Mouse (Mus musculus): ENCODE data around the gene Sppl2a. TPM values are rescaled to one million over a fixed set of nuclear protein-coding genes. Genes with fewer than 3 reads are reported as not detected.

The Sppl2a gene
- polyA plus RNA-seq, 1 experiment: 24.9 TPM

DNA sequence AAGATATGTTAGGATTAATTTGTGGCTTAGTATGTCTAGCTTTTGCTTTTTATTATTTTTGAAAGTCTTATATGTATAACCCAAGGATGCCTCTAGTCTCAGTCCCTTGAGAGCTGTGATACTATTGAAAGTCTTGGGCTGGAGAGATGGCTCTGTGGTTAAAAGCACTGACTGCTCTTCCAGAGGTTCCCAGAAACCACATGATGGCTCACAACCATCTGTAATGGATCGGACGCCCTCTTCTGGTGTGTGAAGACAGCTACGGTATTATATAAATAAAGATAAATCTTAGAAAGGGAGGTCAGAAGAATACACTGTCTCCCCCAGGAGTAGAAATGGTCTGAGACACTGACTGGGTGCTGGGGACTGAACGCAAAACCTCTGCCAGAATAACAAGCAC lies 88.3 kb downstream of the Sppl2a start:
- TF ChIP-seq CTCF (conservative IDR thresholded peaks at IDR 0.05; ENCODE audit: insufficient read depth, insufficient read length, low read depth, low read length) (no peak), POLR2A (IDR thresholded peaks at IDR 0.05; ENCODE audit: low read depth, low read length) (no peak)
- Histone ChIP-seq H3K36me3 (ENCODE audit: control insufficient read depth, insufficient read depth, low read length) (peaks cover 10% of the 10 kb centered on the region; the same call in 1 of the 2 replicates), H3K4me1 (ENCODE audit: control insufficient read depth, insufficient read depth, low read length) (no peaks in the 10 kb centered on the region), H3K4me3 (ENCODE audit: insufficient read depth, low read depth, low read length) (no peak overlapping the region), H3K27ac (ENCODE audit: insufficient read depth, low read depth, low read length) (no peak overlapping the region), H3K27me3 (replicated peaks; ENCODE audit: control insufficient read depth, insufficient read depth, low read length) (no peaks in the 10 kb centered on the region)
- no peak for DNase-seq
- 81% methylated on average over 4 of the region's 4 CpGs for WGBS

Other genes with a start within 250 kb of the Sppl2a start
- 30.2 and 31.2 TPM in 2 replicates for gene Usp8, start 225.9 kb downstream of the Sppl2a start, polyA plus RNA-seq (2012; rRNA removed)
- 1.3 and 1.5 TPM in 2 replicates for gene Usp50, start 149.8 kb downstream of the Sppl2a start, polyA plus RNA-seq (2012; rRNA removed)
- 10.9 and 13.5 TPM in 2 replicates for gene Trpm7, start 57.0 kb downstream of the Sppl2a start, polyA plus RNA-seq (2012; rRNA removed)
- 1.8 and 2.4 TPM in 2 replicates for gene Ap4e1, start 75.5 kb upstream of the Sppl2a start, polyA plus RNA-seq (2012; rRNA removed)
- gene Blvra, start 137.4 kb upstream of the Sppl2a start, polyA plus RNA-seq (2012; rRNA removed): 30.1 and 43.3 TPM in 2 replicates
- 0.34 and 0.61 TPM in 2 replicates for gene Ncaph, start 200.7 kb upstream of the Sppl2a start, polyA plus RNA-seq (2012; rRNA removed)
- gene Itpripl1, start 210.2 kb upstream of the Sppl2a start, polyA plus RNA-seq (2012; rRNA removed): 17.3 and 17.7 TPM in 2 replicates